Mouse (Mus musculus) heart, adult 11 months (tissue): ENCODE data around the gene B830017H08Rik.

Source experiments
- DNase-seq: peaks from one replicate; pipeline ENCODE4 v3.0.0; 2022

The B830017H08Rik gene

DNA sequence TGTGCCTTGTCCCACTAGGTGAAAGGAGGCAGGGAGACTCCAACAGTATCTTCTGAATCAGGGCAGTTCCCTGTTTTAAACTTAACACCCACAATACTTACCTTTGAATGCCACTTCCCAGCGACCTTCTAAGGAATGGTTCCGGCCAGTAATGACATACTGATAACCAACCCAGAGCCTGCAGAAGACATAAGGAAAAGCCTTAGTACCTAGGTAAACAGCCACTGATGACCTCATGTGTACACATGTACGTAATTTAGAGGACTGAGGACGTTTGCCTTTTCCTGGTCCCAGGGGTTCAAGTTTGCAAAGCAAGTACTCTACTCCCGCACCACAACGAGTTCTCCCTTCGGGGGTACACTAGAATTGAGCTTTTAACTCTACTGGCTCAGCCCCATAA lies 24.2 kb downstream of the B830017H08Rik start:
- DNase-seq: no peak

DNA sequence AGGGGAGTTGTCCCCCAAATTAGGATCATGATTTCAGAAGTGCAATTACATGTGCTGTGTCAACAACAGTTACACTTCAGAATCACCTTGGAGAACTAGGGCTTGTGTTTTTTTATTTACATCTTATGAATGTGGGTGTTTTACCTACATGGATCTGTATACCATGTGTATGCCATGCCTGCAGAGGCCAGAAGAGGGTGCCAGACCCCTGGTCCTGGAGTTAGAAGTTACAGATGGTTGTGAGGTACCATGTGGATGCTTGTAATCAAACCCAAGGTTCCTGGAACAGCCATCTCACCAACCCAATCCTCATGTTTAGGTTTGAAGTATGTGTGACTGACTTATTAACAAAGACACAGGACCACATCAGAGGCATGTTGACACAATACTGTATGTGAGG lies 25.7 kb downstream of the B830017H08Rik start:
- DNase-seq: no peak

DNA sequence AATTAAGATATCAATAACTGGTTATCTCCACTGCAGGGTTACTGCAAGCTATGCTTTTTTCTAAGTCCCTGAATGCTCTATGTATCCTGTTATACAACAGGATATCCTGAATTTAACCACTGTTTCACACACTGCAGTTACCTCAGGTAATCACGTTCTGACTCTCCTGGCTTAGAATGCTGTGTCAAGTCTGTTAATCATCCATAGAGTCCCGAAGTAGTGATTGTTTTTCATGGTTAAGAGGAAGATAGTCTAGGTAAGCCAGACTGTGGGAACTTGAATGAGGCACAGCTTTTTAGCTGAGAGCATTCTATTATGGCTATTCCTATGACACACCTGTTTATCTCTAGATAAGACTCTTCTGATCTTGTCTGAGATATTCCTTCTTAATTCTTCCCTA lies 32.4 kb downstream of the B830017H08Rik start:
- peak; percentile 4 for DNase-seq

DNA sequence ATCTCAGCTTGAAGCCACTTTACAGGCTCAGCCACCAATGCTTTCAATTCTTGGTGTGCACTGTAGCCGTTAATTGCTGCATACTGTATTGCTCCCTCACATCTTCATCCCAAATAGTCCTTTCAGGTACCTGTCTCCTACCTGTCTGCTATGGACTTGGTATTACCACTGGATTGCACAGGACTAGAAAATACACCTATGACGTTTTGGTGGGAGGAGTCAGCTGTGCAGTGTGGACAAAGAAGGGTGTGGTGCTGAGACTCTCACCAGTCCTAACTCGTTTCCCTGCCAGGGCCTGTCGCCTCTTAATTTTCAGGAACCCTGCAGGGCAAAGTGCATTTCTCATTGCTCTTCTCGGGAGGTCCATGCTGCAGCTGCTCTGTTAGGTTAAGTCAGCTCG lies 32.8 kb downstream of the B830017H08Rik start:
- DNase-seq: peak; percentile 72

DNA sequence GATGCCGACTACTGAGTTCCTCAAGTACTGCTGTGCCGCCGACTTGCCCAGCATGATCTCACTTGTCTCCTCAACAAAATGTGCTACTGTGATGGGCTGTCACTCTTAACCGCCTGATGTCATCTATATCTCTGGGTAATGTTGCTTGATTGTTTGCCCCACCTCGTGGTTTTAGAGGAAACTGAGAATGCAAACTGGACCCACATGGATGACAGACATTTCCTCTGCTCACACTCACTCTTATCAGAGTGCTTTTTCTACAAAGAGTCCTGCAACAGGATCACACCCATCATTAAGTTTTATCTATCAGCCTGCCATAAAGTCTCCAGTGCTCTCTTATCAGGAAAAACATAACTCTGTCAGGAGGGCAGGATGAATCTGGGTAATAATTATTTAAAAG lies 38.3 kb downstream of the B830017H08Rik start:
- peak; percentile 66 for DNase-seq

DNA sequence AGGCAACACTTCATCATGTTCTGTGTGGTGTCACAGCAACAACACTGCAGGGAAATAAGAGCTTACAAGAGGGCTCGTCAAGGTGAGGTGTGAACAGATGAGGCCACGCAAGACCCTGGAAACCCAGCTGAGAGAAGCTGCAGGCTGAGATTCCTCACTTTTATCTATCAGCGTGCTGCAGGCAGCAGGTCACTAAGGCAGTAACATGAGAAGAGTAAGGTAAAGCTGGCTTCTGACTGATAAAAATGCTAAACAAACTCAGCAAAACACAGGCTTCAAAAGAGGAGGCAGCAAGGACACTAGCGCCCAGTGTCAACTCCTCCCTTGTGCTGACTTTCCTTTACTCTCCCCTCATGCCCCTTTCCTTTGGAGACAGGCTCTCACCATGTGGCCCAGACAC lies 40.1 kb downstream of the B830017H08Rik start:
- no peak for DNase-seq

DNA sequence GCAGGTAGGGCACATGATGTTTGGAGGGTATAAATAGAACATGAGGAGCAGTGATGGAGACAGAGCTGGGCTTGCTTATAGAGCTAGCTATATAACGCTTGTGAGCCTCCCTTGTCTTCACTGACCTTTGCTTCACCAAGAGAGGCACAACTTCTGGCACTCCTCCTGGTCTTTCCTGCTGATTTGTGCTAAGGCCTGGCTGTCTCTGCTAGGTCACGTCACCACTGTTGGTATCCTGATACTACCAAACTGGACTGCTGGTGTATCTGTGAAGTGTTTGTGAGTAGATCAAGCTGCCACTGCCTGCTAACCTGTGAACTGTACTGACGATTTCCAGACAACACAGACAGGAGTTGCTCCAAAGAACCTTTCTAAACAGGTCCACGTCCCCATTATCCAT lies 42.3 kb downstream of the B830017H08Rik start:
- DNase-seq: peak; percentile 90

DNA sequence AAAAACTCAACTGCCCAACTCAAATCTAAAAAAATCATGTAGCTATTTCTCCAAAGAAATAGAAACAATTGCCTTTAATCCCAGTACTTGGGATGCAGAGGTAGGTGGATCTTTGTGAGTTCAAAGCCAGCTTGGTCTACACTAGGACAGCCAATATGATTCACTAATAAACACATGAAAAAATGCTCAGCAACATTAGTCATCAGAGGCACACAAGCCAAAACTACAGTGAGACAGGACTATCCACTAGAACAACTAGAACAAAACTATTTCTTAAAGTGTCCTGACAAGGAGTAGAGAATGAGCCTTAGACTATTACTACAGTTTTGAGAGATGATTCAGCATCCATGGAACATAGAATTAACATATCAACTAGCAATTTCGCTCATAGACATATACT lies 43.2 kb downstream of the B830017H08Rik start:
- DNase-seq: no peak

DNA sequence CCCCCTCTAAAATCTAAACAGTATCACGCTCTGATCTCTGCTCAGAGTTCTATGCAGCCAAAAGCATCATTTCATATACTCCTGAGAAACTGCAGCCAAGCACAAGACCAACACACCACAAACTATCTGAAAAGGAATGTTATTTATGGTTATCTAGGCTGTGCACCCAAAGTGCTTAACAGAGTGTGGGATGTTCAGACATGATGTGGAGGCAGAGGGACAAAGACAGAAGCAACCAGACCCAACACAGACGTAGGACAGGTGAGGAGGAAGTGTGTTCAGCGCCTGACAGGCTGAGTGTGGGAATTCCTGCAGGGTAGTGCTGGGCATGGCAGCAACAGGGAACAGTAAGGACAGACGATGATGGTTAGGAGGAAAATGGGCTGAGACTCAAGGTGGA lies 46.6 kb downstream of the B830017H08Rik start:
- peak; percentile 41 for DNase-seq

DNA sequence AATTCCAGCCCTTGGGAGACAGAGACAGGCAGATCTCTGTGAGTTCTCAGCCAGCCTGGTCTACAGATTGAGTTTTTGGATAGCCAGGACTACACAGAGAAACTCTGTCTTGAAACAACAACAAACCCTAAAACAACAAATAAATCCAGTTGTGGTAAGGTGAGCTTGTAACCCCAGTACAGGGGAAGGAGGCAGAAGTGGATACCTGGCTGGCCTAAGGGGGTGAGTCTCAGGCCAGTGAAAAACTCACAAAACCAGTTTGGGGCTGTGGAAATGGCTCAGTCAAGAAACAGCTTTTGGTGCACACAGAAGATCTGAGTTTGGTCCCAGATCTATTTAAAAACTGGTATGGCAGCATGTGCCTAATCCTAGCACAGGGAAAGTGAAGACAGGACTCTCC lies 49.3 kb downstream of the B830017H08Rik start:
- peak; percentile 70 for DNase-seq

DNA sequence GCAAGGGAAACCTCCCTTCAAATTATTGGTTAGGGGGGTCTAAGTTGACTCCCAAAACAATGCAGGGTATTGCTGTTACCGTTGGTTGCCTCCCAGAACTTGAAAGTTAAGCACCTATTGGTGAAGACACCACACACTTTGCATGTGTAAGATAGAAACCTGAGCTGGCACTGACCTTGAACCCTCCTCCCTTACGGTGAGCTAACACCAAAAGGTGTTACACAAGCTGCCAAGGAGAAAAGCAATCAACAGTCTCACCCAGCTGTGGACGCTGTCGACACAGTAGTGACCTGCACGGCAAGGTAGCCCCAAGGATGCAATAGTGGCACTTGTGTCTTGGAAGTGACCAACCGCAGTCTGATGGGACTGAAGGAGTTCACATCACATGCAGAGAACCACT lies 51.2 kb downstream of the B830017H08Rik start:
- DNase-seq: peak; percentile 61
